ENCODE assay signal across 27 mouse cellular contexts in the genomic region with DNA sequence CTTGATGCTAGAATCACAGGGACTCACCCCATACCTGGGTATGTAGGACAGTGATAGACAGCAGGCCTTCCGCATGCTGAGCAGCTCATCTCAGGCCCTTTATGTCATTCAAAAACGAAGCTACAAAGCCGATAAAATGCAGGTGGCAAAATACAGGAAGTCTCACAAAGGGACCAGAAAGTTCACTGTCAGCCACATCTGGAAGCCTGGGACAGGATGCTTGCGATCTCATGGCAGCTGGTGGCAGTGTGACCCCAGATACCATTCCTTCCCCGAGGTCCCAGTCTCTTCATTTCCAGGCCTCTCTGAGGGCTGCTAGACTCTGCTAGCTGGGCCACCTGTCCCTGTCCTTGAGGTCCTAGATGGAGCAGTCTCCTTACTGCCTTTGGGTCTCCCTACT.
DNase-seq lines count a peak whose midpoint lies in the region; ATAC-seq and TF ChIP-seq lines count a peak whose summit lies in the region.
"Had no signal": no experiment of that assay in that cellular context is flagged by ENCODE, and none has a peak within 500 bp of the region (broad histone marks: within the 10 kb centered on the region; RNA-seq: fewer than 3 reads in every experiment).

No protein-coding gene starts in this region.

- H3K4me2 ChIP-seq in midbrain, postnatal 0 days (ENCODE audit: low read depth, low read length, poor library complexity, severe bottlenecking), result no peak overlapping the region
- H3K4me2 ChIP-seq in midbrain, embryonic 15.5 days, result no peak overlapping the region
- H3K4me2 ChIP-seq in stomach, postnatal 0 days (replicated peaks; ENCODE audit: low read depth), result no peak overlapping the region
- H3K4me2 ChIP-seq: heart, embryonic 15.5 days; hindbrain, embryonic 12.5 days; intestine, embryonic 15.5 days; limb, embryonic 15.5 days; lung, embryonic 14.5 days; stomach, embryonic 15.5 days had no signal

- no peak overlapping the region for H3K27ac ChIP-seq in midbrain, postnatal 0 days (ENCODE audit: low read depth, low read length)
- no peak overlapping the region for H3K27ac ChIP-seq in midbrain, embryonic 15.5 days
- no peak overlapping the region for H3K27ac ChIP-seq in stomach, postnatal 0 days (replicated peaks)
- H3K27ac ChIP-seq: heart, embryonic 15.5 days; hindbrain, embryonic 12.5 days; hindbrain, postnatal 0 days; intestine, embryonic 15.5 days; layer of hippocampus, adult 2 months; left cerebral cortex, adult 2 months; limb, embryonic 15.5 days; liver, embryonic 14.5 days; midbrain, embryonic 10.5 days; stomach, embryonic 15.5 days had no signal

- DNase-seq in cerebellum, postnatal 14 days, result no peak
- DNase-seq in midbrain, postnatal 0 days (ENCODE audit: low spot score), result no peak
- peak; percentile 66 to 68 for DNase-seq in thymus, postnatal 10 days (ENCODE audit: low spot score in 2 of 2)
- DNase-seq in ovary, postnatal 10 days (ENCODE audit: low spot score), result no peak
- no peak for DNase-seq in stomach, postnatal 0 days (ENCODE audit: low spot score)
- DNase-seq: adrenal gland, postnatal 25 days; cerebellum, adult 18-20 months; kidney, adult 2 months; kidney, postnatal 36 days; lung, embryonic 14.5 days; lung, postnatal 14 days; right cerebral cortex, postnatal 14 days had no signal

- WGBS in midbrain, postnatal 0 days, result 68% methylated on average over 5 of the region's 5 CpGs
- WGBS in midbrain, embryonic 15.5 days, result 68% methylated on average over 5 of the region's 5 CpGs
- WGBS in stomach, postnatal 0 days, result 55% methylated on average over 5 of the region's 5 CpGs

- H3K27me3 ChIP-seq in midbrain, postnatal 0 days (ENCODE audit: insufficient read depth, low read length), result no peaks in the 10 kb centered on the region
- H3K27me3 ChIP-seq in midbrain, embryonic 15.5 days (replicated peaks), result peaks cover 5% of the 10 kb centered on the region
- no peaks in the 10 kb centered on the region for H3K27me3 ChIP-seq in stomach, postnatal 0 days (ENCODE audit: control insufficient read depth, insufficient read depth, low read length)

- H3K4me1 ChIP-seq in midbrain, postnatal 0 days (ENCODE audit: insufficient read depth, low read length), result no peaks in the 10 kb centered on the region
- peaks cover 6% of the 10 kb centered on the region for H3K4me1 ChIP-seq in midbrain, embryonic 15.5 days
- H3K4me1 ChIP-seq in stomach, postnatal 0 days (replicated peaks; ENCODE audit: control insufficient read depth, insufficient read depth), result no peaks in the 10 kb centered on the region
- H3K4me1 ChIP-seq: intestine, embryonic 15.5 days; stomach, embryonic 15.5 days had no signal

- H3K9me3 ChIP-seq in midbrain, postnatal 0 days (ENCODE audit: low read length), result no peaks in the 10 kb centered on the region
- no peaks in the 10 kb centered on the region for H3K9me3 ChIP-seq in midbrain, embryonic 15.5 days
- H3K9me3 ChIP-seq in stomach, postnatal 0 days (ENCODE audit: control insufficient read depth, low read length), result no peaks in the 10 kb centered on the region
- H3K9me3 ChIP-seq: heart, embryonic 15.5 days; hindbrain, embryonic 12.5 days; intestine, embryonic 15.5 days; limb, embryonic 15.5 days; midbrain, embryonic 10.5 days; stomach, embryonic 15.5 days had no signal

- no peaks in the 10 kb centered on the region for H3K36me3 ChIP-seq in midbrain, postnatal 0 days (ENCODE audit: insufficient read depth, low read length)
- H3K36me3 ChIP-seq in midbrain, embryonic 15.5 days (replicated peaks), result no peaks in the 10 kb centered on the region
- no peaks in the 10 kb centered on the region for H3K36me3 ChIP-seq in stomach, postnatal 0 days (ENCODE audit: control insufficient read depth, insufficient read depth, low read length)
- H3K36me3 ChIP-seq: heart, embryonic 15.5 days; hindbrain, embryonic 12.5 days; intestine, embryonic 15.5 days; limb, embryonic 15.5 days; midbrain, embryonic 10.5 days; stomach, embryonic 15.5 days had no signal

- no peak overlapping the region for H3K4me3 ChIP-seq in midbrain, postnatal 0 days (ENCODE audit: low read depth, low read length)
- no peak overlapping the region for H3K4me3 ChIP-seq in midbrain, embryonic 15.5 days
- H3K4me3 ChIP-seq in stomach, postnatal 0 days (ENCODE audit: low read depth, low read length), result no peak overlapping the region
- H3K4me3 ChIP-seq: heart, embryonic 15.5 days; hindbrain, embryonic 12.5 days; intestine, embryonic 15.5 days; layer of hippocampus, adult 2 months; left cerebral cortex, adult 2 months; limb, embryonic 15.5 days; midbrain, embryonic 10.5 days; stomach, embryonic 15.5 days had no signal

- 0 out of 2 replicates have a peak, but pooled peaks have one; percentile 2 for TF ChIP-seq CTCF in midbrain, postnatal 0 days (IDR thresholded peaks at IDR 0.05)
- TF ChIP-seq CTCF in stomach, postnatal 0 days (IDR thresholded peaks at IDR 0.05; ENCODE audit: low read depth), result no peak

- no peak overlapping the region for H3K9ac ChIP-seq in midbrain, postnatal 0 days (replicated peaks; ENCODE audit: low read length, poor library complexity, severe bottlenecking)
- H3K9ac ChIP-seq in midbrain, embryonic 15.5 days, result no peak overlapping the region
- no peak overlapping the region for H3K9ac ChIP-seq in stomach, postnatal 0 days (ENCODE audit: low read length)
- H3K9ac ChIP-seq: heart, embryonic 15.5 days; hindbrain, embryonic 12.5 days; intestine, embryonic 15.5 days; limb, embryonic 15.5 days; liver, embryonic 14.5 days; lung, embryonic 14.5 days; stomach, embryonic 15.5 days had no signal

- peak; percentile 27; the same call in 1 of the 2 replicates for ATAC-seq in cerebellum, adult (ENCODE audit: insufficient number of reproducible peaks, low FRiP score, low TSS enrichment)
- no peak for ATAC-seq in midbrain, postnatal 0 days (ENCODE audit: low FRiP score)
- ATAC-seq in midbrain, embryonic 15.5 days (replicated peaks), result no peak
- ATAC-seq in erythroblast, adult 5-6 weeks (replicated peaks; ENCODE audit: low FRiP score, poor library complexity, severe bottlenecking), result no peak
- ATAC-seq in stomach, postnatal 0 days (ENCODE audit: low FRiP score, low TSS enrichment), result no peak
- ATAC-seq: forebrain, embryonic 16.5 days; intestine, embryonic 15.5 days; Patski had no signal

- TF ChIP-seq EP300 in stomach, postnatal 0 days (optimal IDR thresholded peaks at IDR 0.05), result no peak

Comparison
In these comparisons a context has a peak if more than half of its experiments do, and no peak if none do; other contexts are left out.
1. DNase-seq: peak in thymus, postnatal 10 days (2 of 2); none in cerebellum, postnatal 14 days (0 of 2), midbrain, postnatal 0 days (single experiment), ovary, postnatal 10 days (single experiment) and stomach, postnatal 0 days (single experiment).